15 mouse cellular contexts compared by ENCODE assay signal in genomic region chr13:72122230-72122627, GRCm38 (mm10).
DNase-seq lines count a peak whose midpoint lies in the region; ATAC-seq and TF ChIP-seq lines count a peak whose summit lies in the region.
"Had no signal": no experiment of that assay in that cellular context is flagged by ENCODE, and none has a peak within 500 bp of the region (broad histone marks: within the 10 kb centered on the region; RNA-seq: fewer than 3 reads in every experiment).

No protein-coding gene starts in this region.

- no peak for ATAC-seq in limb, embryonic 13.5 days (ENCODE audit: low FRiP score, low read depth)
- no peak for ATAC-seq in forebrain, embryonic 11.5 days (replicated peaks; ENCODE audit: low FRiP score)
- ATAC-seq in hindbrain, postnatal 0 days, result peak; percentile 71

- 33% methylated on average over 11 of the region's 11 CpGs for whole genome bisulfite sequencing in limb, embryonic 13.5 days
- 53% methylated on average over 11 of the region's 11 CpGs for WGBS in limb, embryonic 10.5 days
- WGBS in forebrain, embryonic 11.5 days, result 18% methylated on average over 11 of the region's 11 CpGs
- WGBS in hindbrain, postnatal 0 days, result 46% methylated on average over 11 of the region's 11 CpGs

- DNase-seq in limb, embryonic 10.5 days (ENCODE audit: low spot score), result no peak
- DNase-seq in forebrain, embryonic 11.5 days (ENCODE audit: low spot score), result peak; percentile 67
- DNase-seq in hindbrain, postnatal 0 days (ENCODE audit: low spot score), result peak; percentile 48
- peak; percentile 11 for DNase-seq in retina, embryonic 14.5 days (ENCODE audit: low spot score)
- DNase-seq in adrenal gland, adult 18-20 months (ENCODE audit: low spot score in 2 of 2), result no peak
- no peak for DNase-seq in kidney, postnatal 14 days
- DNase-seq: cerebellum, adult 11-12 months; gastrocnemius, postnatal 10 days; kidney, adult 2 months; layer of hippocampus, postnatal 36 days; lung, postnatal 14 days had no signal

- H3K9me3 ChIP-seq in limb, embryonic 13.5 days, result no peaks in the 10 kb centered on the region
- no peaks in the 10 kb centered on the region for H3K9me3 ChIP-seq in limb, embryonic 10.5 days (replicated peaks)
- no peaks in the 10 kb centered on the region for H3K9me3 ChIP-seq in forebrain, embryonic 11.5 days (ENCODE audit: control insufficient read depth, low read length)
- H3K9me3 ChIP-seq in hindbrain, postnatal 0 days (ENCODE audit: low read length), result no peaks in the 10 kb centered on the region
- H3K9me3 ChIP-seq: limb, embryonic 12.5 days; liver, embryonic 15.5 days had no signal

- no peak overlapping the region for H3K4me3 ChIP-seq in limb, embryonic 13.5 days
- H3K4me3 ChIP-seq in limb, embryonic 10.5 days, result no peak overlapping the region
- no peak overlapping the region for H3K4me3 ChIP-seq in forebrain, embryonic 11.5 days (ENCODE audit: low read depth, low read length)
- H3K4me3 ChIP-seq in hindbrain, postnatal 0 days (ENCODE audit: low read length), result no peak overlapping the region
- H3K4me3 ChIP-seq: limb, embryonic 12.5 days; liver, embryonic 15.5 days had no signal

- 0 out of 2 replicates have a peak overlapping the region, but pooled peaks have one; percentile 4 for H3K9ac ChIP-seq in limb, embryonic 13.5 days
- no peak overlapping the region for H3K9ac ChIP-seq in forebrain, embryonic 11.5 days (ENCODE audit: low read length)
- H3K9ac ChIP-seq in hindbrain, postnatal 0 days (replicated peaks; ENCODE audit: low read length), result no peak overlapping the region
- H3K9ac ChIP-seq: limb, embryonic 12.5 days; liver, embryonic 15.5 days had no signal

- TF ChIP-seq CTCF in hindbrain, postnatal 0 days (IDR thresholded peaks at IDR 0.05; ENCODE audit: low read depth), result no peak

- no peak overlapping the region for H3K4me2 ChIP-seq in limb, embryonic 13.5 days (replicated peaks)
- no peak overlapping the region for H3K4me2 ChIP-seq in forebrain, embryonic 11.5 days (ENCODE audit: low read depth, low read length, severe bottlenecking)
- H3K4me2 ChIP-seq in hindbrain, postnatal 0 days (ENCODE audit: low read depth, low read length), result 0 out of 2 replicates have a peak overlapping the region, but pooled peaks have one; percentile 10
- H3K4me2 ChIP-seq: heart, embryonic 11.5 days; limb, embryonic 12.5 days; liver, embryonic 15.5 days had no signal

- H3K36me3 ChIP-seq in limb, embryonic 13.5 days, result no peaks in the 10 kb centered on the region
- no peaks in the 10 kb centered on the region for H3K36me3 ChIP-seq in limb, embryonic 10.5 days
- no peaks in the 10 kb centered on the region for H3K36me3 ChIP-seq in forebrain, embryonic 11.5 days (ENCODE audit: control insufficient read depth, insufficient read depth, low read length)
- H3K36me3 ChIP-seq in hindbrain, postnatal 0 days (ENCODE audit: insufficient read depth, low read length), result no peaks in the 10 kb centered on the region
- H3K36me3 ChIP-seq: limb, embryonic 12.5 days; liver, embryonic 15.5 days had no signal

- H3K4me1 ChIP-seq in limb, embryonic 13.5 days, result peaks cover 12% of the 10 kb centered on the region
- peaks cover 23% of the 10 kb centered on the region for H3K4me1 ChIP-seq in limb, embryonic 10.5 days
- peaks cover 12% of the 10 kb centered on the region; the same call in 1 of the 2 replicates for H3K4me1 ChIP-seq in forebrain, embryonic 11.5 days (replicated peaks; ENCODE audit: control insufficient read depth, insufficient read depth, low read length)
- H3K4me1 ChIP-seq in hindbrain, postnatal 0 days (ENCODE audit: insufficient read depth, low read length), result peaks cover 3% of the 10 kb centered on the region; the same call in 1 of the 2 replicates
- H3K4me1 ChIP-seq: liver, embryonic 15.5 days had no signal

- peaks cover 23% of the 10 kb centered on the region for H3K27me3 ChIP-seq in limb, embryonic 13.5 days
- H3K27me3 ChIP-seq in limb, embryonic 10.5 days (ENCODE audit: low read depth, poor library complexity, severe bottlenecking), result peaks cover 40% of the 10 kb centered on the region
- peaks cover 43% of the 10 kb centered on the region for H3K27me3 ChIP-seq in forebrain, embryonic 11.5 days (ENCODE audit: control insufficient read depth, insufficient read depth, low read length)
- H3K27me3 ChIP-seq in hindbrain, postnatal 0 days (ENCODE audit: insufficient read depth, low read length), result no peaks in the 10 kb centered on the region
- H3K27me3 ChIP-seq: liver, embryonic 15.5 days had no signal

- no peak overlapping the region for H3K27ac ChIP-seq in limb, embryonic 13.5 days
- no peak overlapping the region for H3K27ac ChIP-seq in limb, embryonic 10.5 days
- H3K27ac ChIP-seq in forebrain, embryonic 11.5 days (ENCODE audit: low read depth, low read length), result no peak overlapping the region
- no peak overlapping the region for H3K27ac ChIP-seq in hindbrain, postnatal 0 days
- H3K27ac ChIP-seq: limb, embryonic 12.5 days; liver, embryonic 15.5 days had no signal

Comparison
In these comparisons a context has a peak if more than half of its experiments do, and no peak if none do; other contexts are left out.
1. DNase-seq: peak in forebrain, embryonic 11.5 days (single experiment), hindbrain, postnatal 0 days (single experiment) and retina, embryonic 14.5 days (single experiment); none in limb, embryonic 10.5 days (single experiment), adrenal gland, adult 18-20 months (0 of 2) and kidney, postnatal 14 days (single experiment).